Mouse (Mus musculus): ENCODE results near the gene Shroom4.

GRCm38 (mm10) chrX:6654024-6654423 lies 254.4 kb downstream of the Shroom4 start:
- TF ChIP-seq POLR2A (IDR thresholded peaks at IDR 0.05; ENCODE audit: borderline replicate concordance, extremely low read depth, insufficient read depth, insufficient read length, poor library complexity, severe bottlenecking) = no peak
- peak; percentile 41; the same call in 1 of the 2 replicates for TF ChIP-seq CTCF (IDR thresholded peaks at IDR 0.05; ENCODE audit: borderline replicate concordance, extremely low read depth, insufficient read depth, insufficient read length)

Measured in brain, embryonic 14.5 days (tissue).